Mouse (Mus musculus) cerebellum, adult 2 months (tissue): ENCODE results near the gene Gm17087.

ENCODE experiments used
- CTCF ChIP-seq: fragments of 200-500 bp; IDR thresholded peaks from 2 replicates; pipeline ENCODE4 v1.5.1; 2011; ENCODE audit warnings: low read depth, mild to moderate bottlenecking, control low read depth, low read length, moderate library complexity, borderline replicate concordance; ENCODE audit not compliant: insufficient read depth
- POLR2A ChIP-seq: fragments of 200-500 bp; IDR thresholded peaks from 2 replicates; pipeline ENCODE4 v1.6.1; 2011; ENCODE audit warnings: low read length, control low read depth, borderline replicate concordance; ENCODE audit not compliant: insufficient read depth

DNA sequence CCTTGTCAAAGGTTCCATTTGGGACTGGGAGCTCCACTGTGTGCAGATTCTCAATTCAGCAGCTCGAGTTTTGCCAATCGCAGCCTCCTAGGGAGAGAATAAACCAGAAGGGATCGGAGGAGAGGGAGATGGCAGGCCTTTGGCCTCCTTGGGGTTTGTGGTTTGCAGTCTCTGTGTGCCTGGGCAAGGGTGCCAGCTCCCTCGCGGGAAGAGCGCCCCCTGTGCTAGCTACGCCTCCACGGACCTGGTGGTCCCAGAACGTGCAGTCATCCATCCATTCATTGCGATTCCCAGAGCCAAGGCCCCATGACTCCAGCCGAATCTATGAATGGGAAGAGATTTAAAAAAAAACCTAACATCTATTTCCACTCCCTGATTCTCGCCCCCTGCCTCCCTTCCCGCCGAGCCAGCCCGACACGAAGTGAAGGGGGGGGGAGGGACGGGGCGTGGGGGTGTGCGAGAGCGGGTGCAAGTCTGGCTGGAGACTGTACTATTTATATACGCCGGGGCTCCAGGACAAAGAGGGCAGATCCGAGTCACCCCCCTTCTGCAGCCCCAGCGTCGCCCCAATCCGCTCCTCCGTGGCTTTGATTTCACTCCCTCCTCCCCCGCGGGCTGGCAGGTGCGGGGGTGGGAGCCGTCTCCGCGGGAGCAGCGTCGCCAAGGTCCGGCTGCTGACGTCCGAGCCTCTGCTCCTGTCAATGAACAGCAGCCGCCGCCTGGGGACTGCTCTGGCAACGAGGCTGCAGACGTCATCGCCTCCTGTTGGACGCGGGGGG lies 42.2 kb downstream of the Gm17087 start:
- TF ChIP-seq CTCF (peak; percentile 60; the same call in 1 of the 2 replicates), POLR2A (peak; percentile 22; the same call in 1 of the 2 replicates)
